Mouse (Mus musculus) liver, embryonic 14.5 days (tissue): ENCODE data around the gene Cdk2.

Source experiments
- CTCF ChIP-seq: IDR thresholded peaks from 2 replicates; pipeline ENCODE4 v1.5.1; 2016; ENCODE audit warnings: antibody characterized with exemption, low read depth, control low read depth
- EP300 ChIP-seq: IDR thresholded peaks from 2 replicates; pipeline ENCODE4 v1.6.1; 2016; ENCODE audit warnings: antibody characterized with exemption, low read depth

DNA sequence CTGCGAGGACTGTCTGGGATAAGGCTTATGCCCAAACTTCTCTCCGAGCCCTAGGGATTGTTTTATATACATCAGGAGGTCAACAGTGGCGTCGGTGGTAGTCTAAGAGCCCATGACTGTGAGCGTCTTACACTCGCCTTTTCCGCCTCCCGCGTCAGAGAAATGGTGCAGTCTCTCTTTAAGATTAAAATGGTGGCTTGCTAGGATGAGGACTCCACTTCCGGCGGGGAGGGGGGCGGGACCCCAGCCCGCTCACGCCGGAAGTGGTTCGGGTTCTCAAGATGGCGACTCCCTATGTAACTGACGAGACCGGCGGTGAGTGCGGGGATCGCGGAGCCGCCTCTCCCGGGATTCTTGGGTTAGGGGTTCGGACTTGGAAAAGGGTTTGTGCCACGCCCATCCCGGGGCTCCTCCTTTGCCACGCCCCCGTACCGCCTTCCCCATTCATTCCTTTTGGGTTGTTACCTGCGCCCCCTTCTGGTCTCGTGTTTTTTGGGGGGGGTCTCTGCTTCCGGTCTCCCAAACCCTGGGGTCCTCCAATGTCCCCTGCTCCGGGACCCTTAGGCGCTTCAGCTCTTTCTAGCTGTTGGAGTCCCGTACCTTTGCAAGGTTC is 43.5 kb upstream of the Cdk2 start:
- TF ChIP-seq EP300 (no peak), CTCF (no peak)
